Mouse (Mus musculus) forebrain, embryonic 10.5 days (tissue): Measurements from ENCODE around the gene Gcn1l1. TPM values are rescaled to one million over a fixed set of nuclear protein-coding genes. Genes with fewer than 3 reads are reported as not detected.
"Not testable (repeated sequence)": the region's sequence is repeated elsewhere in the genome, so short reads cannot be mapped to it uniquely, and the experiment has no call there.

Source experiments
- DNase-seq: peaks from one replicate; pipeline ENCODE4 v3.0.0-alpha.2; 2017; ENCODE audit warnings: low spot score; ENCODE audit errors: extremely low spot score
- H3K27ac ChIP-seq: fragments of 300-500 bp; sonication (generic); 2 replicates; pipeline ENCODE4 v1.5.1; 2016; ENCODE audit warnings: mild to moderate bottlenecking
- H3K27me3 ChIP-seq: fragments of 300-500 bp; sonication (generic); 2 replicates; pipeline ENCODE4 v1.6.1; 2016; ENCODE audit warnings: mild to moderate bottlenecking; ENCODE audit not compliant: poor library complexity, severe bottlenecking
- H3K36me3 ChIP-seq: fragments of 300-500 bp; sonication (generic); replicated peaks from 2 replicates; pipeline ENCODE4 v1.6.1; 2016; ENCODE audit warnings: mild to moderate bottlenecking, moderate library complexity
- H3K4me1 ChIP-seq: fragments of 300-500 bp; sonication (generic); 2 replicates; pipeline ENCODE4 v1.6.1; 2016
- H3K4me3 ChIP-seq: fragments of 300-500 bp; sonication (generic); 2 replicates; pipeline ENCODE4 v1.5.1; 2016; ENCODE audit warnings: mild to moderate bottlenecking, moderate library complexity
- H3K9me3 ChIP-seq: fragments of 300-500 bp; sonication (generic); 2 replicates; pipeline ENCODE4 v1.6.1; 2016; ENCODE audit warnings: mild to moderate bottlenecking, moderate library complexity
- WGBS: fragments of 180-500 bp; shearing (Covaris S2); methylation state at CpG from one replicate; pipeline ENCODE4 v1.1.7; 2016; 5-methylcytosine and 5-hydroxymethylcytosine counted together
- polyA plus RNA-seq: library from polyadenylated mRNA; unstranded; fragments of >200 nt; fragmentation: Nextera tagmentation; extraction: Ambion mirVana; gene quantifications from 2 replicates; pipeline ENCODE4 v1.2.1, GENCODE M21; 2016

Gcn1l1 gene
- polyA plus RNA-seq, 1 experiment from 2014 or later: 66.1 TPM

- WGBS: 79% methylated on average over 17 of the region's 17 CpGs
- Histone ChIP-seq H3K27me3 (no peaks in the 10 kb centered on the region), H3K36me3 (peaks cover 81% of the 10 kb centered on the region), H3K4me3 (0 out of 2 replicates have a peak overlapping the region, but pooled peaks have one; percentile 2), H3K27ac (peak overlapping the region; percentile 26; the same call in 1 of the 2 replicates), H3K4me1 (peaks cover 23% of the 10 kb centered on the region), H3K9me3 (no peaks in the 10 kb centered on the region)
- no peak for DNase-seq
These were observed 7.9 kb downstream of the Gcn1l1 start for GRCm38 (mm10) chr5:115572679-115573535.

GRCm38 (mm10) chr5:115574992-115575391 is 9.9 kb downstream of the Gcn1l1 start:
- Histone ChIP-seq H3K4me3 (no peak overlapping the region), H3K27ac (no peak overlapping the region), H3K36me3 (peaks cover 94% of the 10 kb centered on the region), H3K9me3 (no peaks in the 10 kb centered on the region), H3K4me1 (0 out of 2 replicates have a peak, but pooled peaks cover 5% of the 10 kb centered on the region), H3K27me3 (no peaks in the 10 kb centered on the region)
- WGBS: 94% methylated on average over 8 of the region's 8 CpGs
- no peak for DNase-seq

DNA sequence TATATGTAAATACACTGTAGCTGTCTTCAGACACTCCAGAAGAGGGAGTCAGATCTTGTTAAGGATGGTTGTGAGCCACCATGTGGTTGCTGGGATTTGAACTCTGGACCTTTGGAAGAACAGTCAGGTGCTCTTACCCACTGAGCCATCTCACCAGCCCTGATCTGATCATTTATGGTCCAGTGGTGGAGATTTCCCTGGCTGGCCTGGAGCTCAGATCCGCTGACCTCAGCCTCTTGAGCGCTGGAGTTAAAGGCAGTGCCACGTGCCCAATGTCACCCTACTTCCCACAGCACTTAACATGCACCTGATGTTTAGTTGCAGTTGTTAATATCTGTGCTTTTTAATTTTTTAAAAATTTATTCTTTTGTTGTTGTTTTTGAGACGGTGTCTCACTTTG is 12.6 kb downstream of the Gcn1l1 start:
- not testable (repeated sequence) for DNase-seq, H3K27ac ChIP-seq, H3K4me3 ChIP-seq, H3K27me3 ChIP-seq, H3K4me1 ChIP-seq
- peaks cover 99% of the 10 kb centered on the region for H3K36me3 ChIP-seq
- H3K9me3 ChIP-seq: peaks cover 11% of the 10 kb centered on the region
- WGBS: 99% methylated on average over 4 of the region's 4 CpGs

DNA sequence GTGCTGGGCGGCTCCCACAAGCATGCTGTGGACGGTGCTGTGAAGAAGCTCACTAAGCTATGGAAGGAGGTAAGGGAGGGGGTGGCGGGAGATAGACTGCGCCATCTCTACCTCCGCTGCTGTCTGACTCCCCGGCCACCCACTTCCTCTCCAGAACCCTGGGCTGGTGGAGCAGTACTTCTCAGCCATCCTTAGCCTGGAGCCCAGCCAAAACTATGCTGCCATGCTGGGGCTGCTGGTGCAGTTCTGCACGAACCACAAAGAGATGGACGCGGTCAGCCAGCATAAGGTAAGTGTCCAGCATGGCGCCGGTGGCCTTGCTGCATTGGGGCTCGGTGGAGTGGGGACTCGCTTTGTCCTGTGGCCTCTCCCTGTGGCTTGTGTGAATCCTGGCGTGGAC is 13.9 kb downstream of the Gcn1l1 start:
- peaks cover 99% of the 10 kb centered on the region for H3K36me3 ChIP-seq
- H3K4me1 ChIP-seq: no peaks in the 10 kb centered on the region
- no peak overlapping the region for H3K4me3 ChIP-seq

GRCm38 (mm10) chr5:115579363-115579762 is 14.3 kb downstream of the Gcn1l1 start:
- H3K4me1 ChIP-seq: no peaks in the 10 kb centered on the region

More for the DNA sequence above, 13.9 kb downstream of the Gcn1l1 start:
- 95% methylated on average over 14 of the region's 14 CpGs for WGBS
- H3K27ac ChIP-seq: no peak overlapping the region
- H3K27me3 ChIP-seq: no peaks in the 10 kb centered on the region
- no peak for DNase-seq
- peaks cover 19% of the 10 kb centered on the region for H3K9me3 ChIP-seq

GRCm38 (mm10) chr5:115580229-115581001 is 15.4 kb downstream of the Gcn1l1 start:
- WGBS: 94% methylated on average over 14 of the region's 14 CpGs
- Histone ChIP-seq H3K36me3 (peaks cover 99% of the 10 kb centered on the region), H3K9me3 (peaks cover 19% of the 10 kb centered on the region), H3K4me1 (0 out of 2 replicates have a peak, but pooled peaks cover under 1% of the 10 kb centered on the region), H3K27ac (no peak overlapping the region), H3K4me3 (no peak overlapping the region), H3K27me3 (no peaks in the 10 kb centered on the region)
- no peak for DNase-seq

More at GRCm38 (mm10) chr5:115579363-115579762, 14.3 kb downstream of the Gcn1l1 start:
- WGBS: 93% methylated on average over 5 of the region's 5 CpGs
- Histone ChIP-seq H3K27ac (no peak overlapping the region), H3K27me3 (no peaks in the 10 kb centered on the region), H3K9me3 (peaks cover 19% of the 10 kb centered on the region), H3K4me3 (no peak overlapping the region), H3K36me3 (peaks cover 99% of the 10 kb centered on the region)
- DNase-seq: no peak

GRCm38 (mm10) chr5:115581662-115582061 is 16.6 kb downstream of the Gcn1l1 start:
- 0 out of 2 replicates have a peak, but pooled peaks cover 8% of the 10 kb centered on the region for H3K4me1 ChIP-seq
- H3K27ac ChIP-seq: no peak overlapping the region
- no peak overlapping the region for H3K4me3 ChIP-seq
- no peaks in the 10 kb centered on the region for H3K27me3 ChIP-seq
- no peak for DNase-seq
- peaks cover 99% of the 10 kb centered on the region for H3K36me3 ChIP-seq
- 94% methylated on average over 9 of the region's 9 CpGs for WGBS
- peaks cover 19% of the 10 kb centered on the region for H3K9me3 ChIP-seq

DNA sequence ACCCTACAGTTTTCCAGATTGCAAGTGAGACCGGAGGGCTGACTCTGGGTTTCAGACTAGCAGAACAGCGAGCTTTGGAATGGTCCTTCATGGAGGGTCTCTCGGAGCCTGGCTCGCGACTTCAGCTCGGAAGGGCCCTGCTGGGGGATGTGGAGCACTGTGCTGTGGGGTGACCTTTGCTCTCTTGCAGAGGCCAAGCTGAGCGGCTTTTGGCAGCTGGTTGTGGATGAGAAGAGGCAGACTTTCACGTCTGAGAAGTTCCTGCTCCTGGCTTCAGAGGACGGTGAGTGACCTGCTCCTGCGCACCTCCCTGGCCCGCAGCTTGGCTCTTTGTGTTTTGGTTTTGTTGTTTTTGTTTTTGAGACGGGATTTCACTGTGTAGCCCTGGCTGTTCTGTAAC is 20.6 kb downstream of the Gcn1l1 start:
- peaks cover 100% of the 10 kb centered on the region for H3K36me3 ChIP-seq
- no peak overlapping the region for H3K4me3 ChIP-seq
- 0 out of 2 replicates have a peak, but pooled peaks cover 8% of the 10 kb centered on the region for H3K4me1 ChIP-seq
- H3K27me3 ChIP-seq: no peaks in the 10 kb centered on the region
- WGBS: 92% methylated on average over 12 of the region's 12 CpGs
- DNase-seq: no peak
- peaks cover 19% of the 10 kb centered on the region for H3K9me3 ChIP-seq
- H3K27ac ChIP-seq: no peak overlapping the region

- no peak overlapping the region for H3K4me3 ChIP-seq
- no peaks in the 10 kb centered on the region for H3K27me3 ChIP-seq
- 0 out of 2 replicates have a peak, but pooled peaks cover 8% of the 10 kb centered on the region for H3K4me1 ChIP-seq
- 86% methylated on average over 15 of the region's 15 CpGs for WGBS
- no peak for DNase-seq
- peaks cover 100% of the 10 kb centered on the region for H3K36me3 ChIP-seq
- no peak overlapping the region for H3K27ac ChIP-seq
- peaks cover 19% of the 10 kb centered on the region for H3K9me3 ChIP-seq
These were observed 21.1 kb downstream of the Gcn1l1 start for GRCm38 (mm10) chr5:115586166-115586565.

- H3K27me3 ChIP-seq: no peaks in the 10 kb centered on the region
- no peak overlapping the region for H3K27ac ChIP-seq
- H3K4me1 ChIP-seq: 0 out of 2 replicates have a peak, but pooled peaks cover 8% of the 10 kb centered on the region
- 91% methylated on average over 2 of the region's 2 CpGs for WGBS
- H3K4me3 ChIP-seq: no peak overlapping the region
- peaks cover 17% of the 10 kb centered on the region for H3K9me3 ChIP-seq
- H3K36me3 ChIP-seq: peaks cover 100% of the 10 kb centered on the region
- DNase-seq: no peak
These were observed 21.7 kb downstream of the Gcn1l1 start for GRCm38 (mm10) chr5:115586780-115587179.

- peaks cover 100% of the 10 kb centered on the region for H3K36me3 ChIP-seq
- 93% methylated on average over 11 of the region's 11 CpGs for WGBS
These were observed 26.0 kb downstream of the Gcn1l1 start for GRCm38 (mm10) chr5:115591028-115591427.

DNA sequence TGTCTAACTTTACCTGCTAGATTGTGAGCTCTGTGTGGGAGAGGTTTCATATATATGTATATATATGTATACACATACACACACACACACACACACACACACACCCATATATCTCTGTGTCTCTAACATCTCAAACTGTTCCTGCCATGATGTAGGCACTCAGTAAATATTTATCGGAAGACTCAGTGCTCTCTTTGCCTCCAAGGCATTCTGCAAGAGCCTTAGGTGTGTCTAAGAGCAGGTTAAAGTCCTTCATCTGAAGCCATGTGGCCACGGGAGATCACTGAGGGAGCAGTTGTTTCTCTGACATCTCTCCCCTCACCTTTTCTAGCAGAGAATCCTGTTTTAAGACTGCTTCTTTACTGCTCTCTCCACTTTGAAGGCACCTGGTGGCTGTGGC is 26.5 kb downstream of the Gcn1l1 start:
- 95% methylated on average over 2 of the region's 2 CpGs for WGBS
- Histone ChIP-seq H3K36me3 (peaks cover 100% of the 10 kb centered on the region), H3K27me3 (no peaks in the 10 kb centered on the region), H3K9me3 (no peaks in the 10 kb centered on the region), H3K27ac (no peak overlapping the region), H3K4me3 (no peak overlapping the region), H3K4me1 (no peaks in the 10 kb centered on the region)
- DNase-seq: no peak

More at GRCm38 (mm10) chr5:115591028-115591427, 26.0 kb downstream of the Gcn1l1 start:
- H3K4me3 ChIP-seq: no peak overlapping the region
- H3K9me3 ChIP-seq: no peaks in the 10 kb centered on the region
- H3K27me3 ChIP-seq: no peaks in the 10 kb centered on the region
- H3K27ac ChIP-seq: no peak overlapping the region
- DNase-seq: no peak
- H3K4me1 ChIP-seq: 0 out of 2 replicates have a peak, but pooled peaks cover under 1% of the 10 kb centered on the region
